In the genomic region with DNA sequence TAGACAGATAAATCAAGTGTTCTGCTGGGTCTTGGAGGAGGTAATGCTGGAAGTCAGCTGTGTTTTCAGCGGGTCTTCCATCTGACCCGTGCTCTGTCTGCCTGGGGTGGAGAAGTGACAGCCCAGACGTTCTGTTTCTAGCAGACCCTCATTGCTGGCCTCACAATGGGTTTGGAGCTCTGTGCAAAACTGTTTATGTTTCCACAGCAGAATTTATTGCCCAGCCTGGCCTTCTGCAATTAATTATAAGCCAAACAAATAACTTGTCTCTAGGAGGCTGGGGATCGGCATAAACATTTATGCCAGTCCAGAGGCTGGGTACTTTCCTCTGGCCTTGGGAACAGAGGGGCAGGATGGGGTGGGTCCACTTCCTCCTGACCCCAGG, we compare ENCODE assay signal across 12 mouse cellular contexts. TPM values are rescaled to one million over a fixed set of nuclear protein-coding genes. Genes with fewer than 3 reads are reported as not detected.
DNase-seq lines count a peak whose midpoint lies in the region; ATAC-seq and TF ChIP-seq lines count a peak whose summit lies in the region.
"Had no signal": no experiment of that assay in that cellular context is flagged by ENCODE, and none has a peak within 500 bp of the region (broad histone marks: within the 10 kb centered on the region; RNA-seq: fewer than 3 reads in every experiment).

No protein-coding gene starts in this region.

- no peak for TF ChIP-seq POLR2A in small intestine, adult 2 months (IDR thresholded peaks at IDR 0.05; ENCODE audit: low read depth, low read length)

- H3K9ac ChIP-seq in heart, embryonic 11.5 days (ENCODE audit: low read depth, low read length), result no peak overlapping the region
- H3K9ac ChIP-seq in kidney, postnatal 0 days (ENCODE audit: low read depth, low read length), result no peak overlapping the region
- no peak overlapping the region for H3K9ac ChIP-seq in limb, embryonic 11.5 days (ENCODE audit: low read length)
- no peak overlapping the region for H3K9ac ChIP-seq in midbrain, embryonic 13.5 days (replicated peaks)
- H3K9ac ChIP-seq: midbrain, embryonic 12.5 days had no signal

- no peaks in the 10 kb centered on the region for H3K9me3 ChIP-seq in heart, embryonic 11.5 days (replicated peaks; ENCODE audit: control insufficient read depth, low read length)
- H3K9me3 ChIP-seq in kidney, postnatal 0 days (replicated peaks; ENCODE audit: low read length), result no peaks in the 10 kb centered on the region
- no peaks in the 10 kb centered on the region for H3K9me3 ChIP-seq in limb, embryonic 11.5 days (ENCODE audit: control insufficient read depth, low read length)
- no peaks in the 10 kb centered on the region for H3K9me3 ChIP-seq in midbrain, embryonic 13.5 days
- H3K9me3 ChIP-seq: midbrain, embryonic 12.5 days had no signal

- no peak for DNase-seq in heart, postnatal 4 days
- DNase-seq in kidney, postnatal 0 days (ENCODE audit: low spot score), result peak; percentile 70
- DNase-seq in kidney, adult 9 months, result no peak
- no peak for DNase-seq in limb, embryonic 11.5 days (ENCODE audit: low spot score)
- DNase-seq in left cerebral cortex, adult 11 months (ENCODE audit: low spot score), result no peak
- DNase-seq: adrenal gland, postnatal 25 days; cerebellum, adult 11-12 months had no signal

- peak overlapping the region; percentile 79 for H3K27ac ChIP-seq in heart, embryonic 11.5 days (ENCODE audit: low read depth, low read length)
- H3K27ac ChIP-seq in kidney, postnatal 0 days, result peak overlapping the region; percentile 76
- H3K27ac ChIP-seq in limb, embryonic 11.5 days (replicated peaks; ENCODE audit: low read depth, low read length), result peak overlapping the region; percentile 44
- H3K27ac ChIP-seq in small intestine, adult 2 months (ENCODE audit: insufficient read depth, low read depth, low read length), result peak overlapping the region; percentile 30; the same call in 1 of the 2 replicates
- no peak overlapping the region for H3K27ac ChIP-seq in midbrain, embryonic 13.5 days
- H3K27ac ChIP-seq: midbrain, embryonic 12.5 days had no signal

- peak overlapping the region; percentile 32; the same call in 1 of the 2 replicates for H3K4me2 ChIP-seq in heart, embryonic 11.5 days
- H3K4me2 ChIP-seq in kidney, postnatal 0 days (ENCODE audit: low read length), result peak overlapping the region; percentile 17; the same call in 1 of the 2 replicates
- H3K4me2 ChIP-seq in limb, embryonic 11.5 days (ENCODE audit: low read depth, severe bottlenecking), result no peak overlapping the region
- H3K4me2 ChIP-seq in midbrain, embryonic 13.5 days (replicated peaks), result no peak overlapping the region
- H3K4me2 ChIP-seq: midbrain, embryonic 12.5 days had no signal

- no peak for ATAC-seq in heart, embryonic 11.5 days (replicated peaks; ENCODE audit: insufficient number of reproducible peaks, low FRiP score, low TSS enrichment)
- ATAC-seq in kidney, postnatal 0 days (replicated peaks; ENCODE audit: low FRiP score, low read depth), result peak; percentile 11; the same call in 1 of the 2 replicates
- peak; percentile 37; the same call in 1 of the 2 replicates for ATAC-seq in limb, embryonic 11.5 days (ENCODE audit: insufficient number of reproducible peaks, low FRiP score, low TSS enrichment, low read depth)
- ATAC-seq in midbrain, embryonic 13.5 days, result no peak
- ATAC-seq: inflammation-experienced regulatory T-cells, adult 6 months had no signal

- peaks cover 29% of the 10 kb centered on the region for H3K4me1 ChIP-seq in heart, embryonic 11.5 days (ENCODE audit: control insufficient read depth, insufficient read depth, low read length)
- H3K4me1 ChIP-seq in kidney, postnatal 0 days (replicated peaks; ENCODE audit: insufficient read depth, low read length), result peaks cover 17% of the 10 kb centered on the region
- H3K4me1 ChIP-seq in limb, embryonic 11.5 days (ENCODE audit: control insufficient read depth, insufficient read depth, low read length), result peaks cover 22% of the 10 kb centered on the region
- peaks cover 3% of the 10 kb centered on the region; the same call in 1 of the 2 replicates for H3K4me1 ChIP-seq in small intestine, adult 2 months (ENCODE audit: control insufficient read depth, insufficient read depth, insufficient read length, low read length)
- peaks cover 17% of the 10 kb centered on the region for H3K4me1 ChIP-seq in midbrain, embryonic 13.5 days (replicated peaks)

- H3K27me3 ChIP-seq in heart, embryonic 11.5 days (ENCODE audit: control insufficient read depth, insufficient read depth, low read length), result no peaks in the 10 kb centered on the region
- no peaks in the 10 kb centered on the region for H3K27me3 ChIP-seq in kidney, postnatal 0 days (ENCODE audit: insufficient read depth, low read length)
- H3K27me3 ChIP-seq in limb, embryonic 11.5 days (ENCODE audit: control insufficient read depth, insufficient read depth, low read length), result no peaks in the 10 kb centered on the region
- no peaks in the 10 kb centered on the region for H3K27me3 ChIP-seq in small intestine, adult 2 months (ENCODE audit: control insufficient read depth, insufficient read depth, low read length)
- no peaks in the 10 kb centered on the region for H3K27me3 ChIP-seq in midbrain, embryonic 13.5 days
- H3K27me3 ChIP-seq: midbrain, embryonic 12.5 days had no signal

- WGBS in heart, embryonic 11.5 days (ENCODE audit: insufficient replicate concordance), result 28% methylated on average over 4 of the region's 4 CpGs
- WGBS in kidney, postnatal 0 days, result 7% methylated on average over 4 of the region's 4 CpGs
- 7% methylated on average over 4 of the region's 4 CpGs for WGBS in limb, embryonic 11.5 days
- 49% methylated on average over 4 of the region's 4 CpGs for WGBS in small intestine, adult 2 months
- WGBS in midbrain, embryonic 13.5 days, result 69% methylated on average over 4 of the region's 4 CpGs

- TF ChIP-seq CTCF in kidney, postnatal 0 days (IDR thresholded peaks at IDR 0.05; ENCODE audit: low read depth), result no peak
- TF ChIP-seq CTCF in small intestine, adult 2 months (IDR thresholded peaks at IDR 0.05; ENCODE audit: extremely low read depth, insufficient read length, insufficient replicate concordance, low read depth, low read length), result no peak

- H3K4me3 ChIP-seq in heart, embryonic 11.5 days (ENCODE audit: low read depth, low read length), result no peak overlapping the region
- H3K4me3 ChIP-seq in kidney, postnatal 0 days (replicated peaks; ENCODE audit: low read depth, low read length), result no peak overlapping the region
- no peak overlapping the region for H3K4me3 ChIP-seq in limb, embryonic 11.5 days (ENCODE audit: low read depth, low read length)
- H3K4me3 ChIP-seq in small intestine, adult 2 months (ENCODE audit: low read depth, low read length), result no peak overlapping the region
- no peak overlapping the region for H3K4me3 ChIP-seq in midbrain, embryonic 13.5 days (replicated peaks)
- H3K4me3 ChIP-seq: midbrain, embryonic 12.5 days had no signal

- H3K36me3 ChIP-seq in heart, embryonic 11.5 days (ENCODE audit: control insufficient read depth, insufficient read depth, low read length), result no peaks in the 10 kb centered on the region
- no peaks in the 10 kb centered on the region for H3K36me3 ChIP-seq in kidney, postnatal 0 days (ENCODE audit: insufficient read depth, low read length)
- H3K36me3 ChIP-seq in limb, embryonic 11.5 days (ENCODE audit: control insufficient read depth, insufficient read depth, low read length), result no peaks in the 10 kb centered on the region
- peaks cover 13% of the 10 kb centered on the region; the same call in 1 of the 2 replicates for H3K36me3 ChIP-seq in small intestine, adult 2 months (ENCODE audit: control insufficient read depth, insufficient read depth, low read length)
- peaks cover 18% of the 10 kb centered on the region; the same call in 1 of the 2 replicates for H3K36me3 ChIP-seq in midbrain, embryonic 13.5 days

RNA-seq across cellular contexts. Expression of a gene that starts 18.6 kb away (rescaled TPM):
- 4.9 and 5.3 TPM in 2 replicates for polyA plus RNA-seq in heart, embryonic 11.5 days (2014; fragmentation: Nextera tagmentation; extraction: Ambion mirVana)
- 10 to 100 TPM; 31.0 to 32.5 TPM for total RNA-seq in heart, postnatal 4 days (2021)
- 6.6 and 7.6 TPM in 2 replicates for polyA plus RNA-seq in kidney, postnatal 0 days (2015; fragmentation: Nextera tagmentation; extraction: Ambion mirVana)
- 2.9 and 3.3 TPM in 2 replicates for polyA plus RNA-seq in limb, embryonic 11.5 days (2014; fragmentation: Nextera tagmentation; extraction: Ambion mirVana)
- polyA plus RNA-seq in small intestine, adult 2 months (2012; rRNA removed), result 34.3 and 66.7 TPM in 2 replicates
- polyA plus RNA-seq in midbrain, embryonic 13.5 days (2015; fragmentation: Nextera tagmentation; extraction: Ambion mirVana), result 14.0 and 14.8 TPM in 2 replicates

Comparison
In these comparisons a context has a peak if more than half of its experiments do, and no peak if none do; other contexts are left out.
1. ATAC-seq: peak in kidney, postnatal 0 days (single experiment) and limb, embryonic 11.5 days (single experiment); none in heart, embryonic 11.5 days (single experiment) and midbrain, embryonic 13.5 days (single experiment).
2. H3K4me2 ChIP-seq: peak in heart, embryonic 11.5 days (single experiment) and kidney, postnatal 0 days (single experiment); none in limb, embryonic 11.5 days (single experiment) and midbrain, embryonic 13.5 days (single experiment).